Mouse (Mus musculus) Patski (cell line): ENCODE measurements around the gene Mettl7a1. TPM values are rescaled to one million over a fixed set of nuclear protein-coding genes. Genes with fewer than 3 reads are reported as not detected.
"Not testable (repeated sequence)": the region's sequence is repeated elsewhere in the genome, so short reads cannot be mapped to it uniquely, and the experiment has no call there.

Source experiments
- ATAC-seq: fragments of 100-300 bp; one replicate; pipeline ENCODE4 v1.8.0; 2021
- CTCF ChIA-PET: fragments of 350-600 bp; sonication (Branson Sonifier 250); formaldehyde crosslinking; loops from one replicate; lab custom pipeline; 2022; ENCODE audit warnings: inconsistent platforms; lab: Charles Lee
- POLR2A ChIA-PET: fragments of 350-600 bp; sonication (Branson Sonifier 250); formaldehyde crosslinking; loops from one replicate; lab custom pipeline; 2022; ENCODE audit warnings: antibody characterized with exemption, inconsistent platforms; lab: Charles Lee
- DNase-seq: peaks from one replicate; pipeline ENCODE4 v3.0.0-alpha.2; 2011; ENCODE audit warnings: low read depth, low spot score
- H3K27me3 ChIP-seq: fragments of 371-371 bp; one replicate; pipeline ENCODE4 v1.5.1; 2021
- CTCF ChIP-seq: fragments of 100-300 bp; IDR thresholded peaks from one replicate; pipeline ENCODE4 v1.5.1; 2021
- in situ Hi-C: fragments of 300-500 bp; cut with MboI; formaldehyde crosslinking; loops from 3 replicates; pipeline ENCODE4 v1.11.1; 2018; ENCODE audit warnings: low pct_unique_long_range_greater_than_20kb, mixed read lengths
- polyA plus RNA-seq: library from polyadenylated mRNA; unstranded; gene quantifications from one replicate; pipeline ENCODE4 v1.2.3, GENCODE M21; 2021

Gene Mettl7a1
- polyA plus RNA-seq, 1 experiment from 2014 or later: 567 TPM

DNA sequence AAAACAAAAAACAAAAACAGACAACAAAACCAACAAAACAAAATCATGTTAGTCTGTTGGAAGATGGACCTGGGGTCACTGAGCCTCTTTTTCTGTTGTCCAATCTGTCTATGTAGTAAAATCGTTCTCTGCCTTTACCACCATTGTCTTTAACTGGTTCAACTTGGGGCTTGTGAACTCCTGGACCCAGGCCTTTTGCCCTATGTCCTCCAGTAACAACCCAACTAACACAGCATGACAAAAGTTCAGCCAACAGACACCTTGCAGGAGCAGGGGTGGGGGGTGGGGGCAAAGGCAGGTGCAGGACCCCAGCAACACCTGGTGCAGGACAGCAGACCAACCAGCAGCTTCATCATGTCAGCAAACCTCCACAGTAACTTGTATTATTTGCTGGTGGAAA is 15.9 kb downstream of the Mettl7a1 start:
- ATAC-seq (no peak), DNase-seq (no peak)
- ChIA-PET POLR2A (interaction anchor here (1.2 kb wide), 1 partner anchor 55 kb away, joined by 7 read pairs; no protein-coding TSS in a partner anchor), CTCF (interaction anchor here (0.8 to 2.0 kb wide), 6 partner anchors 14 to 81 kb away, joined by 3 to 9 read pairs (median 4); no protein-coding TSS in a partner anchor)
- in situ Hi-C loops: loop anchor here (5.0 to 10.0 kb wide), 2 partner anchors 52 to 55 kb away; no protein-coding TSS in a partner anchor
- no peaks in the 10 kb centered on the region for H3K27me3 ChIP-seq
- TF ChIP-seq CTCF: no peak

DNA sequence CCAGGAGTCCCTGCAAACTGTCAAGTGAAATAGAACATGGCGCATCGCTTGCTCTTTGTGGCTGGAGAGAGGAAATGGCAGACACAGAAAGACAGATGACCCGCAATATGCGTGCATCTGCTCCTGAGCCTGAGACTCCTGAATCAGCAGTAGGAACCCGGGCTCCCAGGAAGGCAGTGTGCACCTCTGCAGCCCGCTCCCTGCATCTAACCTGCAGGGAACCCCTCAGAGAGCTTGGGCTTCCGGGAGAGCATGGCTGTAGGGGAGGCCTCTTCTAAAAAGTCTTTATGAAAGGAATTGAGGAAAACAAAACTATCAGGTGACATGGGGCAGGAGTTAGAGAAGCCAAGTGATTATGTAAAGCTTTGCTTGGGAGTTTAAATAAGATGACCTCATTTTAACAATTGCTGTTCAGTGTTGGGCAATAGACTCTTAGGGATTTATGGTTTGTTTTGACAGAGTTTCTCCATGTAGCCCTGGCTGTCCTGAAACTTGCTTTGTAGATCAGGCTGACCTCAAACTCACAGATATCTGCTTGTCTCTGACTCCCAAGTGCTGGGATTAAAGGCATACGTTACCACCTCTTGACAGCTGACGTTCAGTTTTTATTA is 16.5 kb downstream of the Mettl7a1 start:
- in situ Hi-C loops: loop anchor here (5.0 to 10.0 kb wide), 2 partner anchors 52 to 56 kb away; no protein-coding TSS in a partner anchor
- no peak for TF ChIP-seq CTCF
- peak; percentile 29 for ATAC-seq
- no peaks in the 10 kb centered on the region for H3K27me3 ChIP-seq
- ChIA-PET POLR2A (interaction anchor here (0.5 to 1.2 kb wide), 2 partner anchors 55 to 272 kb away, joined by 3 to 7 read pairs; no protein-coding TSS in a partner anchor), CTCF (interaction anchor here (0.8 to 2.0 kb wide), 7 partner anchors 15 to 101 kb away, joined by 3 to 9 read pairs (median 4); no protein-coding TSS in a partner anchor)
- peak; percentile 76 for DNase-seq

DNA sequence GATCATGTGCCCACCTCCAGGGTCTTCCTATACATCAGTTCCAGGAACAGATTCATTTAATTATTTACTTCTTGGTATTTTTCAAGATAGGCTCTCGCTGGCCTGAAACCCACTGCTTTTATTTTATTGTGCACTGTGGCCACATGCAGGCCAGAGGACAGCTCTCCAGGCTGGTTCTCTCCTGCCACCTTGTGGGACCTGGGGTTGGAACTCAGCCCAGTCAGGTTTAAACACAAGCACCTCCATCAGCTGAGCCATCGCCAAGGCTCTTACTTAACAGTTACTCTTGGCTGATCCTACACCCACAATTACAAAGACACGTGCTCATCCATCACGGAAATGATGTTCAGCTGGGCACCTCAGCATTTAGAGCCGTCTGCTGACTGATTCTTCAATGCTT is 17.2 kb downstream of the Mettl7a1 start:
- peak; percentile 82 for TF ChIP-seq CTCF
- peak; percentile 25 for ATAC-seq
- H3K27me3 ChIP-seq: no peaks in the 10 kb centered on the region
- ChIA-PET POLR2A (interaction anchor here (0.5 to 0.7 kb wide), 2 partner anchors 81 to 272 kb away, joined by 3 read pairs; no protein-coding TSS in a partner anchor), CTCF (interaction anchor here (1.0 to 2.0 kb wide), 3 partner anchors 54 to 100 kb away, joined by 3 to 9 read pairs (median 7); no protein-coding TSS in a partner anchor)
- DNase-seq: peak; percentile 79
- in situ Hi-C loops: loop anchor here (5.0 to 10.0 kb wide), 2 partner anchors 51 to 56 kb away; no protein-coding TSS in a partner anchor

DNA sequence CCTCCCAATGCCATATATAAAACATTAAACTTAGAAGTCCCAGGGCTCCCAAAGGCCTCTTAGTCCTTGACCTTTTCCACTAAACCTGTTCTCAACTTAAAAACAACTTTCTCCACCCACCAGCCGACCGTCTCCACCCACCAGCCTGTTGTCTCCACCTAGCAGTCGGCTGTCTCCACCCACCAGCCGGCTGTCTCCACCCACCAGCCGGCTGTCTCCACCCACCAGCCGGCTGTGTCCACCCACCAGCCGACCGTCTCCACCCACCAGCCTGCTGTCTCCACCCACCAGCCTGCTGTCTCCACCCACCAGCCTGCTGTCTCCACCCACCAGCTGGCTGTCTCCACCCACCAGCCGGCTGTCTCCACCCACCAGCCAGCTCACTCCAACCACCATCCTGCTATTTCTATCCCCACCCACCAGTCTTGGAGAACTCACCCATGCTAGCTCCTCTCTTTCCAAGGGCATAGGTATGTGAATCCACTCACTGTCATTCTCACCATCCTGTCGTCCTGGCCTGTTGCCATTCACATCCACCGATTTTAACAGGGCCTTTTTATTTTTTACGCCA is 20.2 kb downstream of the Mettl7a1 start:
- DNase-seq (no peak), ATAC-seq (no peak)
- ChIA-PET POLR2A (interaction anchor here (0.6 to 1.3 kb wide), 4 partner anchors 15 to 234 kb away, joined by 3 read pairs; no protein-coding TSS in a partner anchor), CTCF (interaction anchor here (1.3 to 3.0 kb wide), 2 partner anchors 19 to 51 kb away, joined by 3 to 12 read pairs; no protein-coding TSS in a partner anchor)
- in situ Hi-C loops: loop anchor here (5.0 to 10.0 kb wide), 2 partner anchors 48 to 59 kb away; no protein-coding TSS in a partner anchor
- no peaks in the 10 kb centered on the region for H3K27me3 ChIP-seq
- TF ChIP-seq CTCF: no peak

DNA sequence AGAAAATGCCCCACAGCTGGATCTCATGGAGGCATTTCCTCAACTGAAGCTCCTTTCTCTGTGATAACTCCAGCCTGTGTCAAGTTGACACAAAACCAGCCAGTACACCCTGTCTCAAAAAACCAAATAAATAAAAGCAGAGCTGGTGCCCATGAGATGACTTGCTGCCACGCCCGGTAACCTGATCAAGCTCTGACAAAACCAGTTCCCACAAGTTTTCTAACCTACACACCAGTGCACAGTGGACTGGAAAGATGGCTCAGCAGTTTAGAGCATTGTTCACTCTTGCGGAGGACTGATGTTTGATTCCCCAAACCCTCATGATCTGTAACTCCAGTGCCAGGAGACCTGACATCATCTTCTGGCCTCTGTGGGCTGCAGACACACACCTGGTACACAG is 21.3 kb downstream of the Mettl7a1 start:
- in situ Hi-C loops: loop anchor here (10.0 kb wide), 1 partner anchor 60 kb away; no protein-coding TSS in a partner anchor
- DNase-seq (peak; percentile 76), ATAC-seq (no peak)
- no peaks in the 10 kb centered on the region for H3K27me3 ChIP-seq
- TF ChIP-seq CTCF: no peak
- ChIA-PET CTCF (interaction anchor here (1.1 to 3.0 kb wide), 3 partner anchors 9 to 287 kb away, joined by 3 to 12 read pairs (median 4); partner anchors contain the start of gene Dip2b), POLR2A (interaction anchor here (1.2 kb wide), 1 partner anchor 51 kb away, joined by 3 read pairs; no protein-coding TSS in a partner anchor)

DNA sequence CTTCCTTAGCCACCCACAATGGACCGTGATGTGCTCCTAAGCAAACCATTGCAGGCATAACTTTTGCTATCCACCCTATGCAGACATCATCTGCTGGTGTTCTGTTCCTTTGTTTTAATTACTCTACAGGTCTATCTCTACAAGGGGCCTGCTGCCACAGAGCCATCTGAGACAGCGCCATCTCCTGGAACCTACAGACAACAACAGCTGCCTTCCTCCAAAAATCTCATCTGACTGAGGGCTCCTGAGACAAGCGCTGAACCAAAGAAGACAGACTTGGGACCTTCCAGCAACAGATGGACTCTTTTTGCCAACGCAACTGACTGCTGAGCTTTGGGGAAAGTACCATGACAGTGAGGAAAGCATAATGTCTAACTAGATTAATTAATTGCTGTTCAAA is 24.1 kb downstream of the Mettl7a1 start:
- in situ Hi-C loops: loop anchor here (10.0 kb wide), 1 partner anchor 63 kb away; no protein-coding TSS in a partner anchor
- POLR2A ChIA-PET, ATAC-seq, H3K27me3 ChIP-seq, DNase-seq: not testable (repeated sequence)
- CTCF ChIA-PET: interaction anchor here (1.1 kb wide), 1 partner anchor 20 kb away, joined by 3 read pairs; no protein-coding TSS in a partner anchor

DNA sequence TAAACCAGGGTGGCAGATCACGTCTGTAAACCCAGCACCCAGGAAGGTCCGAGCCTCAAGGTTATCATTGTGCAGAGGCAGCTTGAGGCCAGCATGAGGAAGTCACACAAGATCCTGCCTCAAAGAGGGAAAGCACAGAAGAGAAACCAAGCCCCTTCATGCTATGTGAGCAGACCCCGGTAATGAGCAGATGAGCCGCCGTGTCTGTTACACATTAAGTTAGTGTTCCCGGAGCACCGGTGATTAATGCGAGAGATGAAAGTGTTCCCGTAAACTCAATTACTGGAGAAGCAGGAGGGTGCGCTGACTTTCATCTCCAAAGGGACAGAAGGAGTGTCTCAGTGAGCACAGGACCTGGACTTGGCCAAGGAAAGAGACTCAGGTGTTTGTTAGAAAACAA is 25.4 kb downstream of the Mettl7a1 start:
- CTCF ChIA-PET, ATAC-seq, H3K27me3 ChIP-seq, POLR2A ChIA-PET, DNase-seq: not testable (repeated sequence)
- in situ Hi-C loops: loop anchor here (10.0 kb wide), 1 partner anchor 65 kb away; no protein-coding TSS in a partner anchor

DNA sequence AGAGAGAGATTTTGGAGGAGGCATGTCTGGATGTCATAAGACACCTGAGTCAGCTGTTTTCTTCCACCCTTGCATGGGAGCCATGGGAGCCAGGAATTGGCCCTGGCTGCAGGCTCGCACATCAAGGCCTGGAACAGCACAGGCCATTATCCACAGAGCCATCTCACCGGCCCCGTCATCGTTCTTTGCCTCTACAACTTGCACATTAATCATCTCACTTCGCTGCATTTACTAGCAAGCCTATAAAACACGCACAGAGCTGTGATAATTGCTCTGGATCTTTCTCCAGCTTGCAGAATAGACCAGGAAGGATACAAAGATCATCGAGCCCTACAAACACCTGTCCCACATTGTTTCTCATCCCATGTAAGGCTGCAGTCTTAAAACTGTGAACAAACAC is 26.8 kb downstream of the Mettl7a1 start:
- no peak for TF ChIP-seq CTCF
- POLR2A ChIA-PET: interaction anchor here (0.6 to 0.7 kb wide), 2 partner anchors 37 to 346 kb away, joined by 3 read pairs; no protein-coding TSS in a partner anchor
- CTCF ChIA-PET: no interaction called here
- no peak for ATAC-seq
- no peak for DNase-seq
- H3K27me3 ChIP-seq: no peaks in the 10 kb centered on the region
- in situ Hi-C loops: no loop called here

DNA sequence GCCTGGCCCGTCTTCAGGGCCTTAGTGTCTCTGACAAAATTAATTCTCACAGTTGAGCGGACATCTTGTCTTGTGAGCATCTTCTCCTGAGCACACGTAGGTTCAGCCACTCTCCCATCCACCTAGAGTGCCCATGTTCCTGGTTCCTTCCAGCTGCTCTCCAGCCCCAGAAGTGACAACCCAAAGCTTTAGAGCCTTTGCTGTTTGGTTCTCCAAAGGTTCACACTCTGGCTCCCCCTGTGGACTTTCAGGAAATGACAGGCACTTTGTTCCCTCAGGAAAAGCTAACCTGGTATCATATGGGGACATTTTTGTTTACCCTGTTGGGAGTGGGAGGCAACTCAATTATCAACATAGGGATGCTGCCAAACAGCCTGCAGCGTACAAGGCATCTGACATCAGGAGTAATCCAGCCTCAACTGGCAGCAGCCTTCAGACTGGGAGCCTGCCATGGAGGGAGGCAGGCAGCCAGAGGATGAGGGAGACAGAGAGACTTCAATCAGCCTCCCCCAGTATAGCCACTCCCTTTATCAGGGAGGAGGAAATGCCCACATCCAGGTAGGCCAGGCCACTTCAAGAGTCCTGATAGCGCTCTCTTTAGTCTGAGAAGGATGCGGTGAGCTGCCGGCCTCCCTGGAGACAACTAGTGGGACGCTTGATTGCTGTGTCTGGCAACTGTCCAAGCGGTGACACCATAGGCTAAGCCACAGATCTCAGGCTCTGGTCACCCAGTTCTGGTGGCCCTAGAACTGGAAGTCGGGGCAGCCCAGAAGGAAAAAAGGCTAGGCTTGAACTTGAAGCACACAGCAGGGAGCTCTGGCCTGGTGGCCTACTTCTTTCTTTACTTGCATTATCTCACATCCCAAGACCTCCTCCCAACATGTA is 28.4 kb downstream of the Mettl7a1 start:
- H3K27me3 ChIP-seq, DNase-seq, POLR2A ChIA-PET, in situ Hi-C loops: not testable (repeated sequence)
- ATAC-seq: peak; percentile 29
- CTCF ChIA-PET: interaction anchor here (1.0 kb wide), 1 partner anchor 35 kb away, joined by 5 read pairs; no protein-coding TSS in a partner anchor
- peak; percentile 13 for TF ChIP-seq CTCF
